Mouse (Mus musculus): Measurements from ENCODE around the gene Emsy.

The Emsy gene

DNA sequence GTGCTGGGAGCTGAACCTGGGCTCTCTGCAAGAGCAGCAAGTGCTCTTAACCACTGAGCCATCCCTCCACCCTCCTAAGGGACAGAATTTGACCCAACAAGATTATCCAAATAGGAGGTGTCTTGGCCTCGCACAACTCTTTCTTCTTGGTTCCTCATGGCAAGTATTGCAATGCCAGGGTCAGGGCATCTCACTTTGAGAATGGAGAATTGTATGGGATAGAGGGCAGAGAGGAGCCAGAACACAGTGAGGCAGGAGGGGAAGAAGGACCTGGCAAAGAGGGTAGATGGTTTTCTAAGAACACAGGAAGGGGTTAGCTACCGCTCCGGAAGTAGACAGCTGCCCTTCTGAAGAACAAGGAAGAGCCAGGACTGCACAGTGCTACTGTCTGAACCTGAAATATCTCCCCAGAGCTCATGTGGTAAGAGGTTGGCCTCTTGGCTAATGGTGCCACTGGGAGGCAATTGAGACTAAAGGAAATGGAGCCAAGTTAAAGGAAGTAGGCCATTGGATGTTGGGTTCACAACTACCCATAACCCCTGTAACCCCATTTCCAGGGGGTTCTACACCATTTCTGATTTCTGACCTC lies 80.8 kb downstream of the Emsy start:
- no peak for DNase-seq

DNA sequence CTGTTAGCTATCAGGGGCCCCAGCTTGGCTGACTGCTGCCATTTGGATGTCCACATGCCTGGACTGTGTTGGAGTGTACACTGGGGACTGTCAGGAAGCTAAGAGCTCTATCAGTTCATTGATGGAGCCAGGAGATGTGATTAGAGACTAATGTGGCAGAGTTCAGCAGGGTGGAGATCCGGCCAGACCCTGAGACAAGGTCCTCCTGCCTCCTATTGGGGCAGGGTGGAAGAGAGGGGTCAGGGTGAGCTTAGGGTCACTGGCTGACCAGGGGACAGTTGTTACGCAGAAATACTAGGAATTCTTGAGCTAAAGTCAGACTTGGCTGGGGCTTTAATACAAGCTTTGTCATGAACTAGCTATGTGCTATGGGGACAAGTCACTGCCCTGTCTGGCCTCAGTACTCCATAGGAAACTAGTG lies 81.8 kb downstream of the Emsy start:
- no peak for DNase-seq

DNA sequence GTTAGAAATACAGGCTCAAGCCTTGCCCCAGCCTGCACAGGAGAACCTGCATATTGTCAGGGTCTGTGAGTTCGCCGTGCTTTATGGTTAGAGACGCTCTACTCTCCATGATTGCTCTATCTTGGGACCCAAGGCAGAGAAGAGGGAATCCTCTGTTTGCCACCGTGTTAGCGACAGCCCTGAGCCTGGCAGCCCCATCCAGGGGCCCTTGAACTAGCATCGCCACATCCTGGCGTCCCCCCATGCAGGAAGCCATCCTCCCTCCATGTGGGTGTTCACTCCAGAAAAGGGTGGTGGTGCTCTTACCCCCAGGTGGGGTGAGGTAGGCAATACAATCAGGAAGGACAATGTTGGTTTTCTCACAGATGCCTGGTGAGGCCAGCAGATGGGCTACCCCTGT lies 82.3 kb downstream of the Emsy start:
- no peak for DNase-seq

DNA sequence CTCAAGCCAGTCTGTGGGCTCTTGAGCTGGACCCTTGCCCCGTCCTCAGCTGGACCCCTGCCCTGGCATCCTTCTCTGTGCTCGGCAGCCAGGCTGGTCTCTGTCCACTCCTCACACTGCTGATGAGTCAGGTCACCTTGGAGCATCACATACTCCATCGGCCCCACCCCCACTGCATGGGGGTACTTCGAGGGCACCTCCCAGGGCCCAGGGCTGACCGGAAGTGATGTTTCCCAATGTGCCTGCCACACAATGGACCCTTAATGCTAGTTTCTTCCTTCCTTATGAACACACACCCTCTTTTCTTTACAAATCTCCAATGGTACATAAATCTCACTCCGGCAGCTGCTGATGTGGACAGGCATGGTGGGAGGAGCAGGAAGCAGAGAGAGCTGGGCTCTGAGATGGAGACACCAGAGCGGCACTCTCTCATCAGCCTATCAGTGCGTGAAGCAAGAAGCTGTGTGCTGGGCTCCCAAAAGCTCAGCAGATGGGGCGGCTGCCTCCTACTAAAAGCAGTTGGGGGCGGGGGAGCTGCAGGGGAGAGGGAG lies 83.3 kb downstream of the Emsy start:
- no peak for DNase-seq

DNA sequence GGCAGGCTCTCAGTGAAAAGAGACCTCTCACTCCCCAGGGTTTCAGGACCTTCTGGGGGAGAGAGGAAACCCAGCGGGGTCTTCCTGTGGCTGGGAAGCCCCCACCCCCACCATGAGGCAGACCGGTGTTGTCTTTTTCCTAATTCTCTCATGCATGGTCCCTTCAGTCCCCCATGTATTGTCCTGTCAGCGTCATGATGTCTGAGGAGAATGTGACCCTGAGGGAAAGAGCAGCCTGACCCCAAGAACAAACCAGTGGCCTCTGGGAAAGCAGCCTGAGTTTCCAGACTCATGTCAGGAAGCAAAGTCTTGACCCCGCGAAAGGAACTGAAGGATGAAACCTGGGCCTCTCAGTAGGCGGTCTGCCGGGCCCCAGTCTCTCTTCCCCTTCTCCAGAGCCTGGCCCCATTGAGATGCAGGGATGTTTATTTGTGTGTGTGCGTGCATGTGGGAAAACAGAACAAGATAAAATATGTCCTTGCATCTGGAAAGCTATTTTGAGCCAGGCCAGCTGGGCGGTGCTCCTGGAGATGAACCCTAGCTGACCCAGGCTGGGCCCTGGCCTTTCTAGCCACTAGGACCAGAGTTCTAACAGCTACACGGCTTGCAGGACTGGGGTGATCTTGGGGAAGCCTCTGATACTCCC lies 84.2 kb downstream of the Emsy start:
- no peak for DNase-seq

DNA sequence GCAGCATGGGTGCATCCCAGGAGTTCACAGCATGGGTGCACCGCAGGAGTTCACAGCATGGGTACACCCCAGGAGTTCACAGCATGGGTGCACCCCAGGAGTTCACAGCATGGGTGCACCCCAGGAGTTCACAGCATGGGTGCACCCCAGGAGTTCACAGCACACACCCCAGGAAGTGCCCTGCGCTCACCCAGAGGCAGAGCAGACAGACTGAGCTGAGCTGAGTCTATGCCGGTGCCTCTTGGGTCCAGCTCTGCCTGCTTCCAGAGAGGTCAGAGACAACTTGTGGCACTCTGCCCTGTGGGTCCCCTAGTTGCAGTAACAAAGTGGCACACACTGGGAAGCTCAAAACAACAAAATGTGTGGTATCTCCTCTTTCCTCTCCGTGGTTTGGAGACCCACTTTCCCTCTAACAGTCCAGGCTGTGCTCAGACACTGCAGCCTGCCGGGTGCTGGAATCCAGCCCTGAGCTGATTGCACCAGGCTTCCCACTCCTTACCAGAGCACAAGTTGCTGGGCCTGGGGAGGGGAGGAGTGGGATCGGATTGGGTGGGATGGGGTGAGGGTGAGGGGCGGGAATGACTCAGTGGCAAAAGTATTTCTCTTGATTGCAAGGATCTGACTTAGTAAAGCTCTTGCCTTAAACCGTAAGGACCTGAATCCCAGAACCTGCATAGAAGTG lies 85.6 kb downstream of the Emsy start:
- no peak for DNase-seq

DNA sequence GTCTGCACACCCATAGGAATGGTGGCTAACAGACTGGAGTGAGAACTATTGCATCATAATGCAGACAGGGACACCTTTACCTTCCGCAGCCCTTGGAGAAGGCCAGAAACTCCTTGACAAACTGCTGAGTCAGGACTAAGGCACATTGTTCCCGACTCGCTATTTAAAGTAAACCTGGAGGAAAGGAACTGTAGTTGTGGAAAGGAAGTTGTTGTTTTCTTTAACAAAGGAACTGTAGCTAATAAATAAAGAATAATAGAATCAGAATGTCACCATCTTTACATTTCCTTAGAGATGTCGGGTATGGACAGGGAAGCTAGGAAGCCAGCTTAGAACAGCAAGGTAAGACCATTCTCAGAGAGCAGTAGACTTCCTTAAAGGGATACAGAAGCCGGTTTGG lies 89.5 kb downstream of the Emsy start:
- DNase-seq, result no peak

DNA sequence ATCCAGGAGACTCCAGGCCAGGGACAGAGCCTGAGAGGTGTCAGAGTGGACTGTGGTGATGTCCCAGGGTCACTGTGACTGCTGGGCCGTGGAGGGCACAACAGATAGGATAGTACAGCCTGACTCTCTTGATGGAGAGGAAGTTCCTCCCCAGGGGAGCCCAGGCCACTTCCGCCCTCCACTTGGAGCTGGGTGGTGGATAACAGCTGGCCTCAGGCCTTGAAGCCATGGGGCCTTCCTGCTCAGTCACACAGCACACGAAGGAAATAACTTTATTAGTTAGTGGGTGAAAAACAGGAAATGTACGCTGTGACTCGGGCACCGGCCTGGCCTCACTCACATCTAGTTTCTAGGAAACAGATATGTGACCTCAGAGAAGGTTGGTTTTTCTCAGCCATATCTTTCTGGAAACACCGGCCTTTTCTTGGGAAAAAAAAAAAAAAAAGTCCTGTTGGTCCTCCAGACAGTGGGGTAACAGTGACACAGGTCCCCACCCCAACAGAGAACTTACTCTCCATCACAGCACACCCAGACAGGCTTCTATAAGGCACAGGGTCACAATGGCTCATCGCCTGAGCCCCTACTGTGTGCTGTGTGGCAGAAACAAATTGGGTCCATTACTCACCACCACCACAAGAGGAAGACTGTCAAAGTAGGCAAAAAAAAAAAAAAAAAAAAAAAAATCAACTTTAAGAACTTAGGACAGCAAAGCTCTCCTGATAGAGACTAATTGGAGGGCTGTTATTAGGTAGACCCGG lies 91.8 kb downstream of the Emsy start:
- DNase-seq, result peak in 1 of 2 experiments; percentile 63

DNA sequence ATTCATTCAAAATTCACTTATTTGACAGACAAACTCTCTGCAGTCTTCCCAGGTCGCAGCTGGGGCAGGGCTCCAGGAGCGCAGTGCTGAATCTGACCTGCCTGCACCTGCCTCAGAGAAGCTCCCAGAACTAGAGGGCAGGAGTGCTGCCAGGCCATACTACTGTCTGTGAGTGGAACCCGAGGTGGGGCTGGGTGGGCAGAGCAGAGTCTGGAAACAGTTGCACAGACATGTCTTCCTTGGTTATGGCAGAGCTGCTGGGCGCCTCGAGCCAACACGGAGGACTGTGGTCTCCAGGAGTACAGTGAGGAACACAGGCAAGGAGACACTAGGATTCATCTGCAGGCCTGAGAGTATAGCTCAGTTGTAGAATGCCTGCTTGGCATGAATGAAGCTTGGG lies 92.6 kb downstream of the Emsy start:
- no peak for DNase-seq

DNA sequence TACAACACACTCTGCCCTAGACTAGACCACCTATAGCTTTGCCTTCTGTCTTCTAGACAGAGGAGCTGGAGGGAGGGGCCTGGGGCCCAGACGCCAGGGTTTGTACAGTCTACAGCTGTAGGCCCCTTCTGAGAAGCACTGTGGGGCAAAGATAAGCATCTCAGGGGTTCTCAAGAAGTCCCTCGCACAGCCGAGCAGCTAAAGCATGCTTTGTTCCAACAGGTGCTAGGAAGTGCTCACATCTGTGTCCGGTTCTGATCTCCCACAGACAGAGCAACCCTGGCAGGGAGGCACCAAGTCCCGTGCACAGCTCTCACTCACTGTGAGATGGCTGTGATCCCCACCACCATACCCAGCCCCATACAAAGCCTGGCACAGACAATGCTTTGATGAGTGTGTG lies 93.6 kb downstream of the Emsy start:
- peak; percentile 78 to 89 for DNase-seq

DNA sequence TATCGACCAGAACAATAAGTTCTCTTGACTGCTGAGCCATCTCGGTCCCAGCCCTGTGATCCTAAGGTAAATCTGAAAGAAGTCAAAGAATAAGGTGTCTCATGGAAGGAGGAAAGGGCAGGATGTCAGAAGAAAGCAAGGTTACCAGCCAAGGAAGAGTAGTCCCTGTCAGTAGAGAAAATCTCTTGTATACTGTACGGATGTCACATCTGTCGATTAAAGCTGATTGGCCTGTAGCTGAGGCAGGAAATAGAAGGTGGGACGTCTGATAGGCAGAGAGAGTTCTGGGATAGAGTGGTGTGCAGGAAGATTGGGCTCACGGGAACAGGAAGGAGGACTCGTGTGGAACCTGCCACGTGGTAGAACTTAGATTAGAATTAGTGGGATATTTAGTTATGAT lies 94.4 kb downstream of the Emsy start:
- no peak for DNase-seq

DNA sequence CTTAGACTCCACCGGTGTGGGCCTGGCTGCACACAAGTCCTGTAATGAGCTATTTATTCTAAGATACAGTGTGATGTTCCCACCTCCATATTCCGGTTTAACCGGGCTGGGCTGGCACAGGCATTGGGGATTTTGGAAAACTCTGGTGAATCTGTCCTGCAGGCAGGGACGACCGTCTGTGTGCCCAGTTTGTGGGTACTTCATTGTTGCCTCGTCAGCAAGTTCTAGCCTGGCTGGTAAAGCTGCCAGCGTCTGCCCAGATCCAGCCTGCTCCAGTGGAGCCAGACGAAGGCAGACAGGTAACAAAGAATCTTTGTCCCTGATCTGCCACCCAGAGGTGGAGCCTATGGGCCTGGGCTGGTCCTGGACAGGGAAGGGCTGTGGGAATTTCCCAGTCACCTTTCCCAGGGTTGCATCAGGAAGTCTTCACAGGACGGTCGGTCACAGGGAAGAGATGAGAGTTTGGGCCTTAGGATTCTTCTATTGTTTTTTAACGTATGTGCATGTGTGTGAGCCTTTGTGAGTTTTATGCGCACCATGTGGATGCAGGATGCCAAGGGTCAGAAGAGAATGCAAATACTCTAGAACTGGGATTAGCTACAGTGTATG lies 94.9 kb downstream of the Emsy start:
- no peak for DNase-seq

DNA sequence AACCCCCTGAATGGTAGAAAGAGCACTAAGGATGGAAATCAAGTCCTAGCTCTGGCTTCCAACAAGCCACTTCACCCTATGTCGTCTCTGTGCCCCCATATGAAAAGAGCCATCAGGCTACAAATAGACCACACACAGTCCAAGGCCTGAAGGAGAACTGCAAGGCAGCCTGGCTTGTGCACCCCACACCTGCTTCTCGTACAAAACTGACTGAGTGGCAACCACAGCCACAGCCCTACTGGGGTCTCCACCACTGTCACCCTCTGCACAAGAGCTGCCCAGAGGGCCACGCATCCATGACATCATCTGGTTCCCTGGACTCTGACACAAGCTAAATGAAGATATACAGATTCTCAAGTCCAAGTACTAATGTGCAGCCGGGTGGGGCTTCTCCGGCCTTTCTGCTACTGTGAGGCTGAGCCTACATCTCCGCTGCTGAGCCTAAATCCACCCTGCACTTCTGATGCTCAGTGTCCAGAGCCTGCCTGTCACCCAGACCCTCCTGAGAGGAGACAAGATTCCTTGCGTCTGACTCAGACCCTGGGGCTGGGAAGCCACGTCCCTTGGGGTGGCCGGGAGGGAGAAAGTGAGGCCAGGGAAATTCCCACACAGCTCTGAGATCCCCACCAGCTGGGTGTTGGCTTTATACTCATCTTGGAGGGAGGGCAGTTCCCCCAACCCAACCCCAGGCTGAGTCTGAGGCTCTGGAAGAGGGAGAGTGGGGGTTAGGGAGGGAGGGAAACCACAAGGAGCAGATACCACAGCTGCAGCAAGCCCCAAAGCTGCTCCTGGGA lies 98.3 kb downstream of the Emsy start:
- DNase-seq, result no peak

DNA sequence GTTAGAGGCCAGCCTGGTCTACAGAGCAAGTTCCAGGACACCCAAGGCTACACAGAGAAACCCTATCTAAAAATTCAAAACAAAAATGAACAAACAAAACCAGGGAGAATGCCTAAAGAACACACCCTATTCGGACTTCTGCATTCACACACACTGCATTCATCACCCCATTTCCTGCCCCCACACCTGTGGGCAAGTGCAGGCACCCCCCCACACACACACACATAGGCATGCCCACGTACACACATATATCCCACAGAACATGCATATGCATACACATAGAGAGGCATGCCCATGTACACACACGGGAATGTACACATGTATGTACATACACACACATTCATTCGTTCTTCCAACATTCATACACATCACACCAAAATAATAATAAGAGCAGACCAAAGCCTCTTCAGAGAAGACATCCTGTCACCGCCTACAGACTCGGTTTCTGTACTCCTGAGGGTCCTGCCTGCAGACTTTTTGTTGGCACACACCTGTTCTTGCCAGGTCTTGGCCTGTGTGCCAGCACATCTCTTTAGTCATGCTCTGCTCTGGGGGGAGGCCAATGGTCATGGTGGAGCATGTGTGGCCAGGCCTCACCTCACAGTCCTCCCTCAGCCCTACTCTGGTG lies 99.7 kb downstream of the Emsy start:
- DNase-seq, result no peak

DNA sequence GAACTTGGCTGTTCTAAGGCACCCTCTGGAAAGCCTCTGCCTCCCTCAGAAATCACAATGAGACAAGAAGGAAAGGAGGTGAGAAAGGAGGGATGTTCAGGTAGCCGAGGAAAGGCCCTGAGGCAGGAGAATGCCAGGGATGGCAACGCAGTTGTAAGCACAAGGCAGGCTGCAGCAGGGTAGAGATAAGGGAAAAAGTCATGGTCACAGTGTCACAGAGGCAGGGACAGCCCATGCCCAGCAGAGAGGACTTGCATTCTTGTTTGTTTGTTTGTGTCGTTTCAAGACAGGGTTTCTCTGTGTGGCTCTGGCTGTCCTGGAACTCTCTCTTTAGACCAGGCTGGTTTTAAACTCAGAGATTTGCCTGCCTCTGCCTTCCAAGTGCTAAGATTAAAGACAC lies 105.5 kb downstream of the Emsy start:
- DNase-seq, result no peak

DNA sequence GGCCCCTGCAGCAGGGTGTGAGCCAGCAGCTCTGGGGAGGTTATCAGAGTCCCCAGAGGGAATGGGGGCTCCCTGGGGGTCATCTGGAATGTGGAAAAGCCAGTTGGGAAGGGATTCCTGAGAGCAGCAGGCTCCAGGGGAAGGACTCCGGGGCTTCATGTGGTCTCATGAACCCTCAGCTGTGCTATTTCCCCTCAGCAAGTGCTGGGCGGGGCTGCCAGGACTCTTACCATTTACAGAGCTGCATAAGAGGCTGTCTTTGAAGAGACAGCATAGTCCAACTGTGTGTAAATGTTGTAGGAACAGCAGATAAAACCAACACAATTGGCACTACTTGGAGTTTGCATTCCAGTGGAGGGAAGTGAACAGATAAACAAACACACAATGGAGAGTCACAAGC lies 106.0 kb downstream of the Emsy start:
- no peak for DNase-seq

DNA sequence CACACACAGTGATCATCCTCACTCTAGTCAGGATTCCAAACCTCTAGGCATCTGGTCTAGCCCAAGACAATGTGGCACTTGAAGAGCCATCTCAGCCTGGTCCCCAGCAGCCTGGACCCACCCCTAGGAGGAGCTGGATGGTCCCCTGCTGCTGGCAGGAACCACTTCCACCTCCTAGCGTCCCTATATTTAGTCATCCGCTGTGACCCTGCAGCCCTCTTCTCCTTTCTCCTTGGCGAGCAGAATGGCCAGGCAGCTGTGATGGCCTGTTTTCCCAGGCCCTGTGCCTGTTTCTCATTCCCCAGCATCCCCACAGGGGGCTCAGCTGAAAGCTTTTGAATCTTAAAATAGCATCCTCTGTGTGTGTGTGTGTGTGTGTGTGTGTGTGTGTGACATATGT lies 107.7 kb downstream of the Emsy start:
- no peak for DNase-seq

DNA sequence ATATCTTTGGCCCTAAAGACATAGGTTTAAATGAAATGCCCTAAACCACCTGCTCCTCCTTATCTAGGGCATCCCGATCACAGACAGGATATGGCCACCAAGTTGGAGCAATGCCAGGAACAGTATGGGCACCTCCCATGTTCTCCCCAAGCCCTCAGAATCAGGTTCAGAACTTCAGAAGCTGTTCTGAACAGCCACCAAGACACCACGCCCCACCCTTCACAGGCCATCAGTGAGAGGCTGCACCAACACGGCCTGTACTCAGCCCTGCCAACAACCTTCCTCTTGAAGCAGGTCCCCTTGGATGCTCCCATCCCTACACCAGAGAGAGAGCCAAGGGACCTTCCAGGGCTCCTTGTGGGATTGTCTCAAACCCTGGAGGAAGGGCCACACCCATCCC lies 112.0 kb downstream of the Emsy start:
- DNase-seq, result no peak

DNA sequence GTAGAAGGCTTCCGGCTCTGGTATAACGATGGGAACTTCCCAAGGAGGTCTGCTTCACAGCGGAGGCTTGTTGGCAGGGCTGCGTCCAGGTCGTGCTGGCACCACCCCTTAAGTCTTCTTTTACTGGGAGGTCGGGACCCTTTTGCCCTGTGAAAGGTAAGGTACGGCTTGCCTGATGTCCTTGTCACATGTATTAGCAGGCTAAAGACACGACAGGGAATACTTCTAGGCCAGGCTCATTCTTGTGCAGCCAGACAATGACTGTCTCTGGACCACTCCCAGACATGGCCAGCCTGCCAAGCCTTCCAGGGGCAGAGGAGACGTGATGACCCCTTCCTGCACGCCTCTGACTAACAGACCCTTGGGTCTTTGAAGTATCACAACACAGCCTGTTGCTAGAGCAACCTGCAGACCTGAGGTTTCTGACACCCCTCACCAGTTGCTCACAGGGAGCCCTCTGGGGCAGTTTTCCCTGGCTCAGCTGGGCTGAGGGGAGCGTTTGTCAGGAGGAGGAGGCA lies 112.7 kb downstream of the Emsy start:
- no peak for DNase-seq

DNA sequence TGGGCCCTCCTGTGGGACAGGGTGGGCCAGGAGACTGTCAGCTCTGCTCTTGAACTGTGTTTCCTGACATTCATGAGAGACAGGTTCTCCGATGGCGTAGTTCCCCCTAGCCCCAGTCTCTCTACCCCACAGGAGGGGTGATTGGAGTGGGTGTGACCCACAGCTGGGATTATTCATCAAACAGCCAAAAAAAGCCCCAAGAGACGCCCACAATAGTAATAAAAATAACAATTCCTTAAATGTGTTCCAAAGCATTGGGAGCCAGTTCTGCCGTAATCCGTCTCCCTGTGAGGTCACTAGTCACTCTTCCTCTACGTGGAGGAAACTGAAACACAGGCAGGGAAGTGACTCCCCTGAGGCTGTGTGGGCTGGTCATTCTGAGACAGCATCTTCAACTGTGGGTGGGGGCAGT lies 113.8 kb downstream of the Emsy start:
- DNase-seq, result no peak

DNA sequence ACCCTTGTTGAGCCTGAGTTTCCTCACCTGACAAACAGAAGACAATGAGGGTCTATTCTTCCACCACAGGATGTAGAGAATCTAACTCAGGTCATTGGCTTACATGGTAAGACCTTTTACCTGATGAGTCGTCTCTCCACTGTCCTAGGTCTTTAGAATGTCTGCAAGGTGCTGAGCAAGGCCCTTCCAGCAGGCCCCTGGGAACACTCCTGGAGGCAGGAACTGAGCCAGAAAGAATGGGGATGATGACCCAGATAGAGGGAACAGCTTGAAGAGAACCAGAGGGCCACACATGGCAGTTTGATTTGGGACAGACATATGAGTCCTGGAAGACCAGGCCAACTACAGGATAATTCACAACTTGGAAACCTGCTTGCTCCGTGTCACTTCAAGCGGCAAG lies 114.3 kb downstream of the Emsy start:
- no peak for DNase-seq
